Mouse (Mus musculus) inflammation-experienced regulatory T-cells, adult 6 months (primary cell): ENCODE data around the gene Wdr62. TPM values are rescaled to one million over a fixed set of nuclear protein-coding genes. Genes with fewer than 3 reads are reported as not detected.
A peak's percentile ranks its signal among the peaks of the same experiment; 100 is the strongest.

Experiments used
- ATAC-seq: one replicate; pipeline ENCODE4 v1.8.0; 2017
- polyA plus RNA-seq, 3 experiments: library from polyadenylated mRNA; unstranded; fragments of 100-300 nt; shearing (Covaris generic); gene quantifications; one replicate each; pipeline ENCODE4 v1.2.1; 2017

The Wdr62 gene
- polyA plus RNA-seq, 3 experiments from 2014 or later: 1.5 to 5.3 (median 1.5) TPM

- peak; percentile 38 for ATAC-seq
These were observed 20.7 kb upstream of the Wdr62 start for GRCm38 (mm10) chr7:30300914-30301313.

GRCm38 (mm10) chr7:30297266-30297665 is 17.0 kb upstream of the Wdr62 start:
- ATAC-seq: no peak

- no peak for ATAC-seq
These were observed 16.6 kb upstream of the Wdr62 start for GRCm38 (mm10) chr7:30296816-30297215.

- no peak for ATAC-seq
These were observed 14.9 kb upstream of the Wdr62 start for GRCm38 (mm10) chr7:30295103-30295502.

- ATAC-seq: no peak
These were observed 14.1 kb upstream of the Wdr62 start for GRCm38 (mm10) chr7:30294296-30294695.

- ATAC-seq: no peak
These were observed 13.6 kb upstream of the Wdr62 start for GRCm38 (mm10) chr7:30293795-30294194.

- peak; percentile 68 for ATAC-seq
These were observed 11.3 kb upstream of the Wdr62 start, which contains the start of gene Clip3 for GRCm38 (mm10) chr7:30291215-30292131. TSS of gene Clip3 (plus strand) at chr7:30291728.

GRCm38 (mm10) chr7:30289714-30290399 is 9.6 kb upstream of the Wdr62 start:
- ATAC-seq: no peak

GRCm38 (mm10) chr7:30289071-30289713 is 9.0 kb upstream of the Wdr62 start:
- no peak for ATAC-seq

- no peak for ATAC-seq
These were observed 7.8 kb upstream of the Wdr62 start for GRCm38 (mm10) chr7:30288046-30288445.

- no peak for ATAC-seq
These were observed 6.6 kb upstream of the Wdr62 start for GRCm38 (mm10) chr7:30286701-30287410.

GRCm38 (mm10) chr7:30282740-30283139 is 2.5 kb upstream of the Wdr62 start:
- ATAC-seq: no peak

- ATAC-seq: no peak
These were observed 1.3 kb upstream of the Wdr62 start for GRCm38 (mm10) chr7:30281522-30281921.

- ATAC-seq: peak; percentile 68
These were observed 485 bp upstream of the Wdr62 start for GRCm38 (mm10) chr7:30280670-30281138.

GRCm38 (mm10) chr7:30279536-30279935 is 683 bp downstream of the Wdr62 start:
- ATAC-seq: no peak

- no peak for ATAC-seq
These were observed 1.3 kb downstream of the Wdr62 start for GRCm38 (mm10) chr7:30278911-30279310.

- no peak for ATAC-seq
These were observed 5.8 kb downstream of the Wdr62 start for GRCm38 (mm10) chr7:30274383-30274782.

- ATAC-seq: no peak
These were observed 10.6 kb downstream of the Wdr62 start for GRCm38 (mm10) chr7:30269641-30270040.

- no peak for ATAC-seq
These were observed 13.4 kb downstream of the Wdr62 start for GRCm38 (mm10) chr7:30266780-30267179.

GRCm38 (mm10) chr7:30265935-30266334 is 14.3 kb downstream of the Wdr62 start:
- no peak for ATAC-seq

GRCm38 (mm10) chr7:30265531-30265930 is 14.7 kb downstream of the Wdr62 start:
- ATAC-seq: no peak

GRCm38 (mm10) chr7:30265041-30265440 is 15.2 kb downstream of the Wdr62 start:
- no peak for ATAC-seq
